Mouse (Mus musculus) ES-Bruce4 (cell line): ENCODE results near the gene Gemin6. TPM values are rescaled to one million over a fixed set of nuclear protein-coding genes. Genes with fewer than 3 reads are reported as not detected.
"Not testable (repeated sequence)": the region's sequence is repeated elsewhere in the genome, so short reads cannot be mapped to it uniquely, and the experiment has no call there.

Source experiments
- H3K27ac ChIP-seq: 2 replicates; pipeline ENCODE4 v1.5.1; 2012; ENCODE audit warnings: low read length, inconsistent platforms; ENCODE audit not compliant: insufficient read depth
- H3K27me3 ChIP-seq: 2 replicates; pipeline ENCODE4 v1.6.1; 2012; ENCODE audit warnings: mild to moderate bottlenecking, low read length, inconsistent platforms; ENCODE audit not compliant: control insufficient read depth, poor library complexity, insufficient read depth, severe bottlenecking
- H3K36me3 ChIP-seq: 2 replicates; pipeline ENCODE4 v1.6.1; 2012; ENCODE audit warnings: inconsistent platforms, mild to moderate bottlenecking, low read length, moderate library complexity; ENCODE audit not compliant: control insufficient read depth, poor library complexity, insufficient read depth, severe bottlenecking
- H3K4me1 ChIP-seq: one replicate; pipeline ENCODE4 v1.8.1; 2011; ENCODE audit warnings: low read length; ENCODE audit not compliant: control insufficient read depth, insufficient read depth
- H3K4me3 ChIP-seq: 2 replicates; pipeline ENCODE4 v1.5.1; 2011; ENCODE audit warnings: low read depth, mild to moderate bottlenecking, low read length
- H3K9ac ChIP-seq: 2 replicates; pipeline ENCODE4 v1.6.1; 2012; ENCODE audit warnings: low read depth, mild to moderate bottlenecking, inconsistent platforms; ENCODE audit not compliant: poor library complexity, severe bottlenecking
- H3K9me3 ChIP-seq: replicated peaks from 2 replicates; pipeline ENCODE4 v1.6.1; 2012; ENCODE audit warnings: mild to moderate bottlenecking, low read length, inconsistent platforms; ENCODE audit not compliant: control insufficient read depth, poor library complexity, insufficient read depth, severe bottlenecking
- CTCF ChIP-seq: IDR thresholded peaks from one replicate; pipeline ENCODE4 v1.8.1; 2011; ENCODE audit warnings: low read depth, low read length
- EP300 ChIP-seq: IDR thresholded peaks from 2 replicates; pipeline ENCODE4 v1.6.1; 2011; ENCODE audit warnings: low read depth, low read length; ENCODE audit not compliant: insufficient read depth
- POLR2A ChIP-seq: IDR thresholded peaks from one replicate; pipeline ENCODE4 v1.8.1; 2011; ENCODE audit warnings: low read length; ENCODE audit not compliant: insufficient read depth
- polyA plus RNA-seq: library from polyadenylated mRNA; stranded (reverse); fragments of >200 nt; gene quantifications from 2 replicates; pipeline ENCODE4 v1.2.4, GENCODE M21; 2011; ENCODE audit warnings: low read depth; ENCODE audit not compliant: missing spikeins, insufficient read depth, insufficient read length

Gemin6 gene
- 45.8 and 52.8 TPM in 2 replicates for polyA plus RNA-seq

- H3K27ac ChIP-seq, result peak within 1 kb of the TSS; percentile 85
- H3K9me3 ChIP-seq, result no peaks in the 10 kb centered on the region
- peak within 1 kb of the TSS; percentile 94 for H3K9ac ChIP-seq
- H3K4me3 ChIP-seq, result peak within 1 kb of the TSS; percentile 95
- H3K27me3 ChIP-seq, result no peaks in the 10 kb centered on the region
- TF ChIP-seq EP300 (0 out of 2 replicates have a peak, but pooled peaks have one; percentile 6), POLR2A (peak; percentile 84), CTCF (no peak)
- H3K4me1 ChIP-seq, result no peaks in the 10 kb centered on the region
- peaks cover 27% of the 10 kb centered on the region for H3K36me3 ChIP-seq
Measured at GRCm38 (mm10) chr17:80224326-80225116, at the start of gene Gemin6. Gene Gemin6, plus strand, starts transcription at chr17:80224441.

GRCm38 (mm10) chr17:80174699-80175385 lies 49.4 kb upstream of the Gemin6 start:
- TF ChIP-seq POLR2A (no peak), CTCF (no peak), EP300 (no peak)
- Histone ChIP-seq H3K9me3 (no peaks in the 10 kb centered on the region), H3K27me3 (no peaks in the 10 kb centered on the region), H3K4me3 (no peak overlapping the region), H3K9ac (no peak overlapping the region), H3K27ac (no peak overlapping the region), H3K4me1 (no peaks in the 10 kb centered on the region), H3K36me3 (no peaks in the 10 kb centered on the region)

- no peaks in the 10 kb centered on the region for H3K27me3 ChIP-seq
- no peak overlapping the region for H3K4me3 ChIP-seq
- no peak overlapping the region for H3K27ac ChIP-seq
- H3K9me3 ChIP-seq, result no peaks in the 10 kb centered on the region
- TF ChIP-seq EP300, result no peak
- TF ChIP-seq POLR2A, result no peak
- TF ChIP-seq CTCF, result no peak
- H3K36me3 ChIP-seq, result no peaks in the 10 kb centered on the region
- H3K4me1 ChIP-seq, result no peaks in the 10 kb centered on the region
- no peak overlapping the region for H3K9ac ChIP-seq
Measured at GRCm38 (mm10) chr17:80175386-80175739, 48.9 kb upstream of the Gemin6 start.

GRCm38 (mm10) chr17:80175966-80176365 lies 48.3 kb upstream of the Gemin6 start:
- Histone ChIP-seq H3K4me1 (no peaks in the 10 kb centered on the region), H3K36me3 (no peaks in the 10 kb centered on the region), H3K27ac (no peak overlapping the region), H3K9ac (no peak overlapping the region), H3K27me3 (no peaks in the 10 kb centered on the region), H3K4me3 (no peak overlapping the region), H3K9me3 (no peaks in the 10 kb centered on the region)
- no peak for TF ChIP-seq EP300
- TF ChIP-seq POLR2A, result no peak
- TF ChIP-seq CTCF, result no peak

- H3K9ac ChIP-seq, H3K36me3 ChIP-seq, H3K4me3 ChIP-seq, H3K27me3 ChIP-seq, H3K27ac ChIP-seq, H3K9me3 ChIP-seq, H3K4me1 ChIP-seq: not testable (repeated sequence)
Measured at GRCm38 (mm10) chr17:80178846-80179245, 45.4 kb upstream of the Gemin6 start.

- no peaks in the 10 kb centered on the region for H3K36me3 ChIP-seq
- no peaks in the 10 kb centered on the region for H3K27me3 ChIP-seq
- no peak overlapping the region for H3K9ac ChIP-seq
- H3K9me3 ChIP-seq, result no peaks in the 10 kb centered on the region
- TF ChIP-seq POLR2A (no peak), EP300 (0 out of 2 replicates have a peak, but pooled peaks have one; percentile 45), CTCF (peak; percentile 96)
- H3K4me3 ChIP-seq, result no peak overlapping the region
- H3K4me1 ChIP-seq, result no peaks in the 10 kb centered on the region
- no peak overlapping the region for H3K27ac ChIP-seq
Measured at GRCm38 (mm10) chr17:80179959-80180358, 44.3 kb upstream of the Gemin6 start.
